Mouse (Mus musculus) WW6 (cell line): ENCODE results near the gene Sit1.

ENCODE experiments used
- DNase-seq: peaks from one replicate; pipeline ENCODE4 v3.0.0-alpha.2; 2013; ENCODE audit warnings: low read depth, low spot score

Sit1 gene

GRCm38 (mm10) chr4:43470301-43470700 lies 13.2 kb downstream of the Sit1 start:
- DNase-seq = no peak

DNA sequence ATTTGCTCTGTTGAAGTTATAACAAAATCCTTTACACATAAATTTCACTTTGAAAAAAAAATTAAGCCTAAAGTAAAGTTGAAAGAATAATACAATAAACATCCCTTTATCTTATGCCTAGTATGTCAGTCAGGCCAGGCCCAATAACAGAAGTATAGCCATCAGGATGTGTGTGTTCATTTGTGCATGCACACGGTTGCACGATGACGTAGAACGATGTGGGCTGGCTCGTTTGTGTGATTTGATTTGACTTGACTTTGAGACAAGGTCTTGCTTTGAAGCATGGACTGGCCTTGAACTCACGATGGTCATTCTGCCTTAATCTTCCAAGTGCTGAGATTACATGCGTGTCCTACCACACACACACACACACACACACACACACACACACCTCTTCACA lies 16.7 kb downstream of the Sit1 start:
- DNase-seq = no peak

GRCm38 (mm10) chr4:43465935-43466334 lies 17.6 kb downstream of the Sit1 start:
- DNase-seq = no peak

GRCm38 (mm10) chr4:43463102-43463501 lies 20.4 kb downstream of the Sit1 start:
- no peak for DNase-seq

DNA sequence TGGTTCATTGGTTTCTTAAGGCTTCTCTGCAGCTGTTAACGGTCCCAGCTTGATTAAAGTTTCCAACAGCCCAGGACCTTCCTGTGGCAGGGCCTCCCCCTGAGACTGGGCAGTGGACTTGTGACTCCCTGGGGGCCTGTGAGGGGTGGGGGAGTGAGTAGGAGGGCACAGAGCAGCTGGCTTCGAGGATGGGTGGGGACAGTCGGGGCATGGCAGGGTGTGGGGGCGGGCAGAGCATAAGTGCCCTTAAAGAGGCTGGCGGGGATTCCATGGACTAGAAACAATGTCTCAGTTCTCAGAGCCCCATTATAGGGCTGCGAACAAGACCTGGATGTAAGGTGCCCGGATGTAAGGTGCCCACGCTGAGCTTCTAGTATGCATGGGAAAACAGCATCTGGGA lies 26.4 kb downstream of the Sit1 start:
- DNase-seq = no peak

DNA sequence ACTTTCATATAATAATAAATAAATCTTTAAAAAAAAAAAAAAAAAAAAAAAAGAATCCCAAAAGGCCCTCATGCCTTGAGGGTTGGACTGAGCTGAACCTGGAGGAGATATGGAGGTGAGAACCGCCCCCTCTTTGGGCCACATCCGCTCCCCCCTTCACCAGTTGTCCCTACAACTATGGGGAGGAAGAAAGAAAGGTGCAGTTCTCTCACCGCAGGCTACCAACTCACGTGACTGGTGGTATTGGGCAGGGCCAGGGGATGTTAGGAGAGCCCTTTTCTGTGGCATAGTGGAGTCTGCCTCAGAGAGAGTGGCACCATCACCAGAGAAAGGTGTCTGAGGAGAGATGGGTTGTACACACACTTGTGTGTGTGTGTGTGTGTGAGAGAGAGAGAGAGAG lies 27.1 kb downstream of the Sit1 start:
- no peak for DNase-seq

GRCm38 (mm10) chr4:43454041-43454836 lies 29.3 kb downstream of the Sit1 start, which contains the start of gene Cd72:
Gene Cd72 (minus strand): TSS chr4:43454628.
- no peak for DNase-seq

DNA sequence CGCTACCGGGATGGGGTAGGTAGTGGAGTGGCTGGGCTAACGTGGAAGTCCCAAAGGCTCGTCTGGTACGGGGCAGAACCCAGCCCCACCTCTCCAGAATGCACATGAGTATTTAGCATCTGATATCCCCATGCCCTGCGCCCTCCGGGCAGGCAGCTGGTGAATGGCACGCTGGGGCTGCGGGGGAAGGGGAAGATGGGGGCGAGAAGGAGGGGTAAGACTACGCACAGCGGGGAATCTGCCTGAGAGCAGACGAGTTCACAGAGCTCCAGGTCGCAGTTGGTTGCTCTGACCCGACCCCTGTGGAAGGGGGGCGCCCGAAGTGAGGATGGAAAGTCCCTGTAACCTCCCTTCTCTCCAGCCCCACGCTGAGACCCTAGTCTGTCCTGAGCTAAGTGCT lies 30.1 kb downstream of the Sit1 start:
- no peak for DNase-seq

- DNase-seq = no peak
These were observed 31.2 kb downstream of the Sit1 start for GRCm38 (mm10) chr4:43452315-43452714.

GRCm38 (mm10) chr4:43448554-43448953 lies 35.0 kb downstream of the Sit1 start:
- no peak for DNase-seq

DNA sequence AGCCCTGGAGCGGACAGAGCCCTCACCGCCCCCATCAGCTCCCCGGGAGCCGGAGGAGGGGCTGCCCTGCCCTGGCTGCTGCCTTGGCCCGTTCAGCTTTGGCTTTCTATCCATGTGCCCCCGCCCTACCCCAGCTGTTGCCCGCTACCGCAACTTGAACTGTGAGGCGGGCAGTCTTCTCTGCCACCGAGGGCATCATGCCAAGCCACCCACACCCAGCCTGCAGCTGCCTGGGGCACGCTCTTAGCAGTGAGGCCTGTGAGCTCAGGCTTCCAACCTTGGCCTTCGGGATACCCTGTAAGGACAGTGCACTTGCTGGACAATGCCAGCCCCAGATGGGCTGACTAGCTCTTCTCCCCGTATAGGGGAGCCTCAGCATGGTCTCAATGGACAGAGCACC lies 36.3 kb downstream of the Sit1 start:
- DNase-seq = no peak

- DNase-seq = no peak
These were observed 40.0 kb downstream of the Sit1 start for GRCm38 (mm10) chr4:43443511-43443910.

DNA sequence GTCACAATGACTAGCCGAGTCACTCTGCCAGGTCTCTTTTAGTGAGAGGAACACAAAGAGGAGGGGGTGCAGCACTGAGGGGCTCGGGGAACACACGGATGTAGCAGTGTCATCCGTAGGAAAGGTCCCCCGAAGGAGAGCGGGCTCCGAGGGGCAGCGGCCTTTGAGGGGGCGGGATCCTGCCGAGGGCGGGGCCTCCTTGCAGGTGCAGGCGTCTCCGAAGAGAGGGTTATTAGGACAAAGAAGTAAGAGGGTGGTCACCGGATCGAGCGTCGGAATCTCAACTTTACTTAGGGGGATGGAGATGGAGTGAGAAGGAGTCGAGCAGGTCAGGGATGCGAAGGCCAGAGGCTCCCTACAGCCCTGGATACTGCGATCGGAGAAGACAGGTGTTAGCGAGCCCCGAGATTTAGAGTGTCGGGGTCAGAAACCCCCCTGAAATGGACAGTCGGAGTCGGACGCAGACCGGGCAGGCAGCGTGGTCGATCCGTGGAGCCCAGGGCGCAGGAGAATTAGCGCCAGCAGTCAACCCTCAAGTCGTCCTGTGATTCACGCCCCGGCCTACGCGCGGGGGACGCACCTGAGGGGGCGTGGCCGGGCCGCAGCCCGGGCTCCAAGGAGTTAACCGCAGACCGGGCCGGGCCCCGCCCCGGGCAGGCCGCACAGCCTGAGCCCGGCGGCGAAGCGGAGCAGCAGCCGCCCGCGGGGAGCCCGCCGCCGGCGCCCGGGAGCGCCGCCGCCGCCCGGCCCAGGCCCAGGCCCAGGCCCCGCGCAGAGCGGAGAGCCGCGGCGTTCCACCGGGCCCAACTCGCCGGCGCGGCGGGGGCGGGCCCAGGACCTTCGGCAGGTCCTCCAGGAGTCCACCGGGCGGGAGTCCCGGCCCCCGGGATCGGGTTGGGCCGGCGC lies 40.8 kb downstream of the Sit1 start:
- DNase-seq = no peak

DNA sequence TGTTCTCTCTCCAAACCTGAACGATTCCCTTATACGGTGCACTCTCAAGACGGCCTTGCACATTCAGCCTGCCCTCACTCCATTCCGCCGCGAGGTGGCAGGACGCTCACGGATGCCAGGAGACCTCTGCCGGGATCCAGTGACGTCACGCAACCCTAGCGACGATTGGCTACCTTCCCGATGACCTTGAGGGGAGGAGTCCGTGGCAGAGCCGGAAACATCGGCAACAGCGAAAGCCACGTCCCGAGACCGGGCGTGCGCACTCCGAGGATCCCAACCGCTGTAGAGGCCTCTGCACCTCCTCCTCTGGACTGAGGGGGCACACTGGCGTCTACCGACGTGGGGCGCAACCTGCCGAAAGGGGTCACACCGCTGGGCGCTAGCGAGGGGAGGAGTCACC lies 41.5 kb downstream of the Sit1 start:
- DNase-seq = peak; percentile 98

DNA sequence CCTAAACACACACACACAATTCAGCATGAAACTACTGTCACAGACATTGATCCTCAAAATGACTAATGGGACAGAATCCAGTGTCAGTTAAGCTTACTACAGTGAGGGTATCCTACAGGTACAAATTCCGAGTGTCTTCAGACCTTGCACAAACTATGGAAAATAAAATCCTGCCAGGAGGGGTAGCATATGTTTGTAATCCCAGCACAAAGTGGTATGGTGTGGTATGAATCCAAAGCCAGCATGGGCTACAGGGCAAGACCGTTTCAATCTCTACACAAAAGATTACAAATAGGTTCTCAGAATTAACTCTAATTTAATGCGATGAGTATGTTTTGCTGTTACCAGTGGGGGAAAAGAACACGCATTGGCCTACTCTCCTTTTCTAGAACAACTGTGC lies 41.9 kb downstream of the Sit1 start, which contains the start of gene Tesk1:
Gene Tesk1 (plus strand): TSS at position 301 of the 400 bp plus-strand sequence.
- no peak for DNase-seq

- DNase-seq = no peak
These were observed 50.7 kb downstream of the Sit1 start for GRCm38 (mm10) chr4:43432832-43433231.
